Mouse (Mus musculus) heart, adult 2 months (tissue): ENCODE measurements around the gene Fam222a. TPM values are rescaled to one million over a fixed set of nuclear protein-coding genes. Genes with fewer than 3 reads are reported as not detected.

Experiments
- DNase-seq, 2 experiments: peaks; one replicate each; pipeline ENCODE4 v3.0.0; 2021
- H3K27ac ChIP-seq: fragments of 200-600 bp; 2 replicates; pipeline ENCODE4 v1.8.1; 2022
- H3K27me3 ChIP-seq: fragments of 200-500 bp; 2 replicates; pipeline ENCODE4 v1.6.1; 2012; ENCODE audit warnings: mild to moderate bottlenecking, low read length, inconsistent platforms, mixed read lengths; ENCODE audit not compliant: control insufficient read depth, insufficient read depth
- H3K36me3 ChIP-seq: fragments of 200-500 bp; 2 replicates; pipeline ENCODE4 v1.6.1; 2012; ENCODE audit warnings: low read length, inconsistent platforms; ENCODE audit not compliant: control insufficient read depth, insufficient read depth
- H3K4me1 ChIP-seq: fragments of 200-500 bp; 2 replicates; pipeline ENCODE4 v1.6.1; 2011; ENCODE audit warnings: low read length; ENCODE audit not compliant: control insufficient read depth, insufficient read depth
- H3K4me3 ChIP-seq: fragments of 200-600 bp; 2 replicates; pipeline ENCODE4 v1.8.1; 2022
- H3K79me2 ChIP-seq: fragments of 200-500 bp; replicated peaks from 2 replicates; pipeline ENCODE4 v1.6.1; 2012; ENCODE audit warnings: mild to moderate bottlenecking, inconsistent platforms, low read length, moderate library complexity, mixed read lengths; ENCODE audit not compliant: control insufficient read depth, insufficient read depth
- H3K9ac ChIP-seq: fragments of 200-500 bp; 2 replicates; pipeline ENCODE4 v1.6.1; 2012; ENCODE audit warnings: low read depth, mild to moderate bottlenecking, control low read depth, inconsistent platforms, low read length, mixed read lengths
- CTCF ChIP-seq: fragments of 200-600 bp; IDR thresholded peaks from 2 replicates; pipeline ENCODE4 v1.8.1; 2022; ENCODE audit warnings: antibody characterized with exemption, mild to moderate bottlenecking, moderate library complexity
- EP300 ChIP-seq: fragments of 200-500 bp; IDR thresholded peaks from 2 replicates; pipeline ENCODE4 v1.6.1; 2011; ENCODE audit warnings: low read depth, low read length, control low read depth; ENCODE audit not compliant: insufficient read depth
- POLR2A ChIP-seq: fragments of 200-500 bp; IDR thresholded peaks from 2 replicates; pipeline ENCODE4 v1.6.1; 2011; ENCODE audit warnings: mild to moderate bottlenecking, low read depth, low read length, control low read depth; ENCODE audit not compliant: insufficient read depth
- WGBS: fragments of 180-500 bp; shearing (Covaris S2); methylation state at CpG from one replicate; pipeline ENCODE4 v1.1.7; 2018; 5-methylcytosine and 5-hydroxymethylcytosine counted together
- intact Hi-C: fragments of 180-260 bp; cut with DNase I; formaldehyde crosslinking; loops from one replicate; pipeline ENCODE4 v1.15.1; 2025
- polyA plus RNA-seq: library from polyadenylated mRNA; depleted of rRNA; stranded (reverse); fragments of >200 nt; gene quantifications from 2 replicates; pipeline ENCODE4 v1.2.3, GENCODE M21; 2012
- total RNA-seq, 2 experiments: library from RNA; stranded (reverse); gene quantifications; 2 replicates each; pipeline ENCODE4 v1.2.3; 2021

The Fam222a gene
- total and polyA plus RNA-seq, 3 experiments = 2.1 to 5.0 (median 2.8) TPM

DNA sequence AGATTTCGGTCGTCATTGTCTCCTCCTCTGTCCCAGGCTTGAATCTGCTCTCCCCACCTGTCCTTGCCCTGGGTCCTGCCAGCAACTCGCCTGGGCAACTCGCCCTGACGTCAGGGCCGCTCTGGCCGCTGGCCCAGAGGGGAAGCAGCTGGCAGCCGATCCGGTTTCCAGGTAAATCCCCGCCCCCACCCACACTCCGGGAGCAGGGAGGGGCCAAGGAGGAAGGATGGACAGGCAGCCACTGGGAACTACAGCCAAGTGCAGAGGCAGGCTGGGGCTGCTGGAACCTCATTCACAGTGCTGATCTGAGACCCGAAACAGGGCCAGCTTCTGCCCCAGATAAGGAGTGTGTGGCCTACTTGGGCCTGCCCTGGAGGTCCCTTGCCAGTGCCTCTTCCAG, 2.5 kb upstream of the Fam222a start:
- H3K4me3 ChIP-seq = no peak overlapping the region
- intact Hi-C loops = no loop called here

GRCm38 (mm10) chr5:114565751-114566150, 2.1 kb upstream of the Fam222a start:
- no peaks in the 10 kb centered on the region for H3K79me2 ChIP-seq
- DNase-seq = no peak
- no peak overlapping the region for H3K4me3 ChIP-seq
- 44% methylated on average over 6 of the region's 6 CpGs for WGBS
- intact Hi-C loops = loop anchor here (2.0 kb wide), 1 partner anchor 43 kb away; no protein-coding TSS in a partner anchor
- H3K9ac ChIP-seq = no peak overlapping the region
- H3K4me1 ChIP-seq = peaks cover 5% of the 10 kb centered on the region
- no peaks in the 10 kb centered on the region for H3K36me3 ChIP-seq
- H3K27me3 ChIP-seq = no peaks in the 10 kb centered on the region
- TF ChIP-seq EP300 = no peak
- H3K27ac ChIP-seq = no peak overlapping the region

More for the DNA sequence above, 2.5 kb upstream of the Fam222a start:
- H3K27ac ChIP-seq = no peak overlapping the region
- TF ChIP-seq CTCF (no peak), EP300 (no peak)
- H3K9ac ChIP-seq = no peak overlapping the region
- H3K4me1 ChIP-seq = peaks cover 5% of the 10 kb centered on the region
- no peaks in the 10 kb centered on the region for H3K36me3 ChIP-seq
- WGBS = 5% methylated on average over 12 of the region's 12 CpGs
- no peaks in the 10 kb centered on the region for H3K79me2 ChIP-seq
- peak; percentile 67 to 68 for DNase-seq
- no peaks in the 10 kb centered on the region for H3K27me3 ChIP-seq

DNA sequence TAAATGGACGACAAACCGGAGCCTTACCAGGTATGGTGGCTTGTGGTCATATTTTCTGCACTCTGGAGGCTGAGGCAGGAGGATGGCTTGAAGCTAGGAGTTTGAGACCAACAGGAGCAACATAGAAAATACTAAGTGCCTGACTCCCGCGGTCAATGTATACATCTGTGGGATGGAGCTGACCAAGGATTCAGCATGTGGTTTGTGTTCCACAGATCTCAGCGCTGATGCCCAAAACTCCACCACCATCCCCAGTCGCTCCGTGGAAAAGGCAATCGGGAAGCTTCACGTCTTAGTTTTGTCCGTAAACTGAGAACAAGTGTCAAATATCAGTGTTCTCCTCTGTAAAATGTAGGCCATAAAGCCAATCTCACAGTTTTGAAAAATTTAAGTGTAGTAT, 1.4 kb upstream of the Fam222a start:
- Histone ChIP-seq H3K4me1 (peaks cover 5% of the 10 kb centered on the region), H3K27me3 (no peaks in the 10 kb centered on the region), H3K27ac (no peak overlapping the region), H3K79me2 (no peaks in the 10 kb centered on the region), H3K36me3 (no peaks in the 10 kb centered on the region), H3K4me3 (no peak overlapping the region), H3K9ac (no peak overlapping the region)
- TF ChIP-seq EP300 (no peak), POLR2A (no peak), CTCF (no peak)
- WGBS = 87% methylated on average over 10 of the region's 10 CpGs
- DNase-seq = no peak
- intact Hi-C loops = loop anchor here (2.0 kb wide), 1 partner anchor 42 kb away; no protein-coding TSS in a partner anchor

GRCm38 (mm10) chr5:114567075-114567517, 720 bp upstream of the Fam222a start:
- no peaks in the 10 kb centered on the region for H3K27me3 ChIP-seq
- no peaks in the 10 kb centered on the region for H3K79me2 ChIP-seq
- peak; percentile 87 for TF ChIP-seq POLR2A
- no peak for TF ChIP-seq EP300
- peak; percentile 34 for TF ChIP-seq CTCF
- peak overlapping the region; percentile 80 for H3K4me3 ChIP-seq
- H3K9ac ChIP-seq = peak overlapping the region; percentile 63
- intact Hi-C loops = loop anchor here (2.0 kb wide), 1 partner anchor 42 kb away; no protein-coding TSS in a partner anchor
- H3K27ac ChIP-seq = peak overlapping the region; percentile 48
- H3K4me1 ChIP-seq = peaks cover 5% of the 10 kb centered on the region
- under 1% methylated on average over 52 of the region's 52 CpGs for WGBS
- peak; percentile 96 to 97 for DNase-seq
- no peaks in the 10 kb centered on the region for H3K36me3 ChIP-seq

GRCm38 (mm10) chr5:114568818-114569217, 1.0 kb downstream of the Fam222a start:
- intact Hi-C loops = loop anchor here (1.0 kb wide), 1 partner anchor 108 kb away; no protein-coding TSS in a partner anchor
- 45% methylated on average over 5 of the region's 5 CpGs for WGBS
- peaks cover 5% of the 10 kb centered on the region for H3K4me1 ChIP-seq

DNA sequence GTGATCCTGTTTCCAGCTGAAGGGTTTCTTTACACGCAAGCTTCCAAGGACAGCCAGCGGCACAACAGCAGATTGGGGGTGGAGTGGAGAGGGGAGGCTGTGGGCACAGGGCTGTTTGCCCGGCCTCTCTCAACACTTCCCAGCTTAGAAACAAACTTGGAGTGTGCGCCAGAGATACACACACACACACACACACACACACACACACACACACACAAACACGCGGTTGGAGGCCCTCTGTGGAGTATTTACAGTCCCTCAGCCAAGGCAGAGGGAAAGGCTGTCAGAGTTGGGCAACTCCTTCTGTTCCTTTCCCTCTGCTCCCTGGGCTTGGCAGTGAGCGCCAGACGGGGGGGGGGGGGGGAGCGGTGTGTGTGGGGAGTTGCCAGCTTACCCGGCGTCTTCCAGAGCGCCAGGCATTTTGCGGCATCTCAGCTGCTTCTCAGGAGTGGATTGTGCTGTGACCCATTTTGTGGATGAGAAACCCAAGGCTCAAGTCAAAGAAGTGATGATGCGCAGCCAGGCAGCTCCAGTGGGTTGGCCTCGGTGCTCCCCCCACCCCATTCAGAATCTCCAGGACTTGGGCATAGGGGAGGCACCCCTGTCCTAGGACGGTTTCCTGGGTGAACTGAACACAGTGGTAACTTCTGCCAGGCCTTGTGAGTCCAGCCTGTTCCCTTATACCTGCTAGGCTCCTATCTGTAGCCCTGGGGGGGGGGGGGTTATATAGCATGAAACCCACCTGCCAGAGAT, 2.3 kb downstream of the Fam222a start:
- Histone ChIP-seq H3K27ac (no peak overlapping the region; the same call in 1 of the 2 replicates), H3K4me3 (no peak overlapping the region), H3K27me3 (no peaks in the 10 kb centered on the region), H3K36me3 (no peaks in the 10 kb centered on the region), H3K79me2 (no peaks in the 10 kb centered on the region), H3K9ac (no peak overlapping the region), H3K4me1 (peaks cover 5% of the 10 kb centered on the region)
- intact Hi-C loops = no loop called here
- 33% methylated on average over 11 of the region's 16 CpGs for WGBS
- DNase-seq = peak; percentile 59 to 82
- peak; percentile 82; the same call in 1 of the 2 replicates for TF ChIP-seq EP300
- no peak for TF ChIP-seq POLR2A
- TF ChIP-seq CTCF = no peak

More at GRCm38 (mm10) chr5:114568818-114569217, 1.0 kb downstream of the Fam222a start:
- Histone ChIP-seq H3K36me3 (no peaks in the 10 kb centered on the region), H3K27me3 (no peaks in the 10 kb centered on the region), H3K27ac (no peak overlapping the region), H3K79me2 (no peaks in the 10 kb centered on the region), H3K9ac (no peak overlapping the region), H3K4me3 (no peak overlapping the region; the same call in 1 of the 2 replicates)
- no peak for DNase-seq
- no peak for TF ChIP-seq EP300
